Mouse (Mus musculus) spleen, adult 2 months (tissue): ENCODE results near the gene Rnf144b. TPM values are rescaled to one million over a fixed set of nuclear protein-coding genes. Genes with fewer than 3 reads are reported as not detected.
A peak's percentile ranks its signal among the peaks of the same experiment; 100 is the strongest.

Experiments
- DNase-seq, 2 experiments: peaks; one replicate each; pipeline versions ENCODE4 v3.0.0 to v3.0.0-alpha.2; 2012 to 2021; ENCODE audit warnings: low spot score in 2 of 2, low read depth in 1 of 2
- H3K27ac ChIP-seq: fragments of 200-500 bp; 2 replicates; pipeline ENCODE4 v1.5.1; 2012; ENCODE audit warnings: low read length, inconsistent platforms; ENCODE audit not compliant: insufficient read depth
- H3K27me3 ChIP-seq: fragments of 200-500 bp; 2 replicates; pipeline ENCODE4 v1.6.1; 2012; ENCODE audit warnings: mild to moderate bottlenecking, moderate library complexity, low read length, inconsistent platforms; ENCODE audit not compliant: control insufficient read depth, insufficient read depth
- H3K36me3 ChIP-seq: fragments of 200-500 bp; 2 replicates; pipeline ENCODE4 v1.6.1; 2012; ENCODE audit warnings: mild to moderate bottlenecking, low read length, inconsistent platforms; ENCODE audit not compliant: control insufficient read depth, insufficient read depth
- H3K4me1 ChIP-seq: fragments of 200-500 bp; 2 replicates; pipeline ENCODE4 v1.6.1; 2011; ENCODE audit warnings: inconsistent platforms; ENCODE audit not compliant: control insufficient read depth, insufficient read depth, insufficient read length
- H3K4me3 ChIP-seq: fragments of 200-500 bp; 2 replicates; pipeline ENCODE4 v1.5.1; 2011; ENCODE audit warnings: mild to moderate bottlenecking, inconsistent platforms; ENCODE audit not compliant: insufficient read depth, insufficient read length; ENCODE audit errors: extremely low read depth
- CTCF ChIP-seq: fragments of 200-500 bp; IDR thresholded peaks from 2 replicates; pipeline ENCODE4 v1.5.1; 2011; ENCODE audit warnings: mild to moderate bottlenecking, inconsistent platforms; ENCODE audit not compliant: insufficient read depth, insufficient read length, insufficient replicate concordance; ENCODE audit errors: extremely low read depth
- POLR2A ChIP-seq: fragments of 200-500 bp; IDR thresholded peaks from 2 replicates; pipeline ENCODE4 v1.6.1; 2011; ENCODE audit warnings: low read depth, low read length, inconsistent platforms
- WGBS: fragments of 180-500 bp; shearing (Covaris S2); methylation state at CpG from one replicate; pipeline ENCODE4 v1.1.7; 2018; 5-methylcytosine and 5-hydroxymethylcytosine counted together
- polyA plus RNA-seq: library from polyadenylated mRNA; depleted of rRNA; stranded (reverse); fragments of >200 nt; gene quantifications from 2 replicates; pipeline ENCODE4 v1.2.3, GENCODE M21; 2012

Gene Rnf144b
- polyA plus RNA-seq, 1 experiment, result 4.6 TPM

GRCm38 (mm10) chr13:47106580-47106888 lies 15.9 kb upstream of the Rnf144b start:
- DNase-seq, result no peak

GRCm38 (mm10) chr13:47109239-47109638 lies 13.2 kb upstream of the Rnf144b start:
- TF ChIP-seq POLR2A (no peak), CTCF (no peak)
- H3K36me3 ChIP-seq, result no peaks in the 10 kb centered on the region
- no peak for DNase-seq
- no peak overlapping the region for H3K27ac ChIP-seq
- H3K27me3 ChIP-seq, result no peaks in the 10 kb centered on the region
- H3K4me1 ChIP-seq, result no peaks in the 10 kb centered on the region
- no peak overlapping the region for H3K4me3 ChIP-seq
- 91% methylated on average over 2 of the region's 2 CpGs for WGBS

More at GRCm38 (mm10) chr13:47106580-47106888, 15.9 kb upstream of the Rnf144b start:
- Histone ChIP-seq H3K27ac (peak overlapping the region; percentile 39; the same call in 1 of the 2 replicates), H3K4me1 (peaks cover 4% of the 10 kb centered on the region; the same call in 1 of the 2 replicates), H3K36me3 (0 out of 2 replicates have a peak, but pooled peaks cover 2% of the 10 kb centered on the region), H3K4me3 (peak overlapping the region; percentile 99), H3K27me3 (no peaks in the 10 kb centered on the region)
- TF ChIP-seq POLR2A (no peak), CTCF (no peak)
- WGBS, result 1% methylated on average over 20 of the region's 20 CpGs

GRCm38 (mm10) chr13:47111185-47111584 lies 11.3 kb upstream of the Rnf144b start:
- no peak overlapping the region for H3K4me3 ChIP-seq
- no peaks in the 10 kb centered on the region for H3K4me1 ChIP-seq
- no peak for DNase-seq
- WGBS, result 83% methylated on average over 3 of the region's 3 CpGs
- TF ChIP-seq POLR2A, result no peak
- no peak for TF ChIP-seq CTCF
- no peaks in the 10 kb centered on the region for H3K27me3 ChIP-seq
- H3K27ac ChIP-seq, result no peak overlapping the region
- H3K36me3 ChIP-seq, result no peaks in the 10 kb centered on the region

- 89% methylated on average over 3 of the region's 3 CpGs for WGBS
- DNase-seq, result no peak
- no peak for TF ChIP-seq CTCF
- TF ChIP-seq POLR2A, result no peak
- no peaks in the 10 kb centered on the region for H3K4me1 ChIP-seq
- H3K4me3 ChIP-seq, result no peak overlapping the region
- no peak overlapping the region for H3K27ac ChIP-seq
- H3K36me3 ChIP-seq, result no peaks in the 10 kb centered on the region
- H3K27me3 ChIP-seq, result no peaks in the 10 kb centered on the region
Measured at GRCm38 (mm10) chr13:47112056-47112455, 10.4 kb upstream of the Rnf144b start.

GRCm38 (mm10) chr13:47112924-47113323 lies 9.5 kb upstream of the Rnf144b start:
- Histone ChIP-seq H3K4me1 (no peaks in the 10 kb centered on the region), H3K27ac (no peak overlapping the region; the same call in 1 of the 2 replicates), H3K27me3 (no peaks in the 10 kb centered on the region), H3K36me3 (no peaks in the 10 kb centered on the region), H3K4me3 (no peak overlapping the region)
- no peak for TF ChIP-seq POLR2A
- TF ChIP-seq CTCF, result no peak
- DNase-seq, result no peak
- WGBS, result 72% methylated on average over 3 of the region's 3 CpGs

GRCm38 (mm10) chr13:47116000-47116399 lies 6.5 kb upstream of the Rnf144b start:
- TF ChIP-seq CTCF (no peak), POLR2A (no peak)
- WGBS, result 92% methylated on average over 3 of the region's 3 CpGs
- no peaks in the 10 kb centered on the region for H3K36me3 ChIP-seq
- no peaks in the 10 kb centered on the region for H3K27me3 ChIP-seq
- DNase-seq, result no peak
- H3K4me3 ChIP-seq, result no peak overlapping the region
- no peaks in the 10 kb centered on the region for H3K4me1 ChIP-seq
- no peak overlapping the region for H3K27ac ChIP-seq

- peaks cover 6% of the 10 kb centered on the region; the same call in 1 of the 2 replicates for H3K4me1 ChIP-seq
- H3K27me3 ChIP-seq, result peaks cover 5% of the 10 kb centered on the region; the same call in 1 of the 2 replicates
- 57% methylated on average over 12 of the region's 12 CpGs for WGBS
- no peak for DNase-seq
- no peak for TF ChIP-seq POLR2A
- TF ChIP-seq CTCF, result no peak
- H3K4me3 ChIP-seq, result no peak overlapping the region
- no peaks in the 10 kb centered on the region for H3K36me3 ChIP-seq
- H3K27ac ChIP-seq, result no peak overlapping the region
Measured at GRCm38 (mm10) chr13:47121333-47121889, 1.0 kb upstream of the Rnf144b start.
